In genomic region chr2:144329937-144330336, GRCm38 (mm10) we compare ENCODE assay signal across 11 mouse cellular contexts. TPM values are rescaled to one million over a fixed set of nuclear protein-coding genes. Genes with fewer than 3 reads are reported as not detected.
DNase-seq lines count a peak whose midpoint lies in the region; ATAC-seq lines count a peak whose summit lies in the region.
"Had no signal": no experiment of that assay in that cellular context is flagged by ENCODE, and none has a peak within 500 bp of the region (broad histone marks: within the 10 kb centered on the region; RNA-seq: fewer than 3 reads in every experiment).

No protein-coding gene starts in this region.

- no peak overlapping the region for H3K9ac ChIP-seq in liver, embryonic 11.5 days (ENCODE audit: low read depth, low read length)
- no peak overlapping the region for H3K9ac ChIP-seq in embryonic facial prominence, embryonic 13.5 days
- no peak overlapping the region for H3K9ac ChIP-seq in kidney, embryonic 16.5 days (replicated peaks; ENCODE audit: low read length)
- H3K9ac ChIP-seq in neural tube, embryonic 15.5 days (replicated peaks), result no peak overlapping the region

- whole genome bisulfite sequencing in liver, embryonic 11.5 days, result 7% methylated on average over 10 of the region's 10 CpGs
- 4% methylated on average over 10 of the region's 10 CpGs for WGBS in embryonic facial prominence, embryonic 13.5 days
- 2% methylated on average over 10 of the region's 10 CpGs for WGBS in kidney, embryonic 16.5 days
- WGBS in neural tube, embryonic 15.5 days, result 1% methylated on average over 10 of the region's 10 CpGs

- no peak overlapping the region for H3K27ac ChIP-seq in liver, embryonic 11.5 days (ENCODE audit: low read depth, low read length)
- no peak overlapping the region for H3K27ac ChIP-seq in embryonic facial prominence, embryonic 13.5 days
- H3K27ac ChIP-seq in kidney, embryonic 16.5 days (ENCODE audit: low read length), result no peak overlapping the region
- no peak overlapping the region for H3K27ac ChIP-seq in neural tube, embryonic 15.5 days (replicated peaks)

- peaks cover 11% of the 10 kb centered on the region; the same call in 1 of the 2 replicates for H3K4me1 ChIP-seq in liver, embryonic 11.5 days (replicated peaks; ENCODE audit: control insufficient read depth, insufficient read depth, low read length)
- peaks cover 41% of the 10 kb centered on the region for H3K4me1 ChIP-seq in embryonic facial prominence, embryonic 13.5 days
- peaks cover 39% of the 10 kb centered on the region for H3K4me1 ChIP-seq in kidney, embryonic 16.5 days (ENCODE audit: insufficient read depth, low read length)
- peaks cover 37% of the 10 kb centered on the region for H3K4me1 ChIP-seq in neural tube, embryonic 15.5 days

- no peaks in the 10 kb centered on the region for H3K36me3 ChIP-seq in liver, embryonic 11.5 days (ENCODE audit: control insufficient read depth, insufficient read depth, low read length)
- H3K36me3 ChIP-seq in embryonic facial prominence, embryonic 13.5 days, result no peaks in the 10 kb centered on the region
- H3K36me3 ChIP-seq in kidney, embryonic 16.5 days (ENCODE audit: insufficient read depth, low read length), result no peaks in the 10 kb centered on the region
- no peaks in the 10 kb centered on the region for H3K36me3 ChIP-seq in neural tube, embryonic 15.5 days

- no peak for ATAC-seq in liver, embryonic 11.5 days (replicated peaks; ENCODE audit: low FRiP score)
- ATAC-seq in embryonic facial prominence, embryonic 13.5 days (ENCODE audit: insufficient number of reproducible peaks, insufficient read depth, low FRiP score, low TSS enrichment, low read depth), result no peak
- ATAC-seq in kidney, embryonic 16.5 days (ENCODE audit: low FRiP score, low TSS enrichment), result no peak
- ATAC-seq in neural tube, embryonic 15.5 days (ENCODE audit: low FRiP score), result no peak
- ATAC-seq: activated CD4-positive, CD25-positive, alpha-beta regulatory T cell, adult 4 months had no signal

- no peaks in the 10 kb centered on the region for H3K9me3 ChIP-seq in liver, embryonic 11.5 days (ENCODE audit: control insufficient read depth, low read length)
- no peaks in the 10 kb centered on the region for H3K9me3 ChIP-seq in embryonic facial prominence, embryonic 13.5 days
- H3K9me3 ChIP-seq in kidney, embryonic 16.5 days (ENCODE audit: low read length), result no peaks in the 10 kb centered on the region
- H3K9me3 ChIP-seq in neural tube, embryonic 15.5 days (replicated peaks), result no peaks in the 10 kb centered on the region

- H3K27me3 ChIP-seq in liver, embryonic 11.5 days (replicated peaks; ENCODE audit: control insufficient read depth, insufficient read depth, low read length), result peaks cover 66% of the 10 kb centered on the region
- H3K27me3 ChIP-seq in embryonic facial prominence, embryonic 13.5 days, result peaks cover 78% of the 10 kb centered on the region
- H3K27me3 ChIP-seq in kidney, embryonic 16.5 days (ENCODE audit: insufficient read depth, low read length), result peaks cover 71% of the 10 kb centered on the region
- H3K27me3 ChIP-seq in neural tube, embryonic 15.5 days (replicated peaks), result peaks cover 72% of the 10 kb centered on the region

- DNase-seq in liver, embryonic 11.5 days (ENCODE audit: low spot score), result no peak
- DNase-seq in liver, result no peak
- no peak for DNase-seq in right cerebral cortex, adult 2 months (ENCODE audit: low spot score in 2 of 2)
- DNase-seq in gastrocnemius, adult 18-20 months (ENCODE audit: low spot score), result no peak
- DNase-seq: cerebellum, postnatal 14 days had no signal

- peak overlapping the region; percentile 53; the same call in 1 of the 2 replicates for H3K4me3 ChIP-seq in liver, embryonic 11.5 days (ENCODE audit: low read depth, low read length)
- H3K4me3 ChIP-seq in embryonic facial prominence, embryonic 13.5 days, result peak overlapping the region; percentile 60
- H3K4me3 ChIP-seq in kidney, embryonic 16.5 days (ENCODE audit: low read length), result peak overlapping the region; percentile 59
- H3K4me3 ChIP-seq in neural tube, embryonic 15.5 days (replicated peaks), result peak overlapping the region; percentile 51; the same call in 1 of the 2 replicates

- H3K4me2 ChIP-seq in liver, embryonic 11.5 days, result peak overlapping the region; percentile 63
- H3K4me2 ChIP-seq in embryonic facial prominence, embryonic 13.5 days, result peak overlapping the region; percentile 98
- peak overlapping the region; percentile 99 for H3K4me2 ChIP-seq in kidney, embryonic 16.5 days (replicated peaks; ENCODE audit: low read depth, low read length)
- H3K4me2 ChIP-seq in neural tube, embryonic 15.5 days, result peak overlapping the region; percentile 96

RNA-seq across cellular contexts. Expression of gene Ovol2, which starts 2.0 kb away (rescaled TPM):
- polyA plus RNA-seq in liver, embryonic 11.5 days (2014; fragmentation: Nextera tagmentation; extraction: Ambion mirVana), result 0.14 TPM in 1 of 2 replicates, not detected in the other
- polyA plus RNA-seq in embryonic facial prominence, embryonic 13.5 days (2015; fragmentation: Nextera tagmentation; extraction: Ambion mirVana), result 3.2 TPM in 2 replicates
- polyA plus RNA-seq in kidney, embryonic 16.5 days (2015; fragmentation: Nextera tagmentation; extraction: Ambion mirVana), result 1.1 and 1.2 TPM in 2 replicates
- 0.11 TPM in 1 of 2 replicates, not detected in the other for polyA plus RNA-seq in neural tube, embryonic 15.5 days (2015; fragmentation: Nextera tagmentation; extraction: Ambion mirVana)
- not detected for total RNA-seq in gastrocnemius, adult 18-20 months (2021)
- total RNA-seq: heart, postnatal 10 days had no signal
- polyA plus RNA-seq: activated CD4-positive, CD25-positive, alpha-beta regulatory T cell, adult 4 months; liver, adult 2 months had no signal

RNA-seq across cellular contexts. Expression of gene Kat14, which starts 38.8 kb away (rescaled TPM):
- polyA plus RNA-seq in liver, embryonic 11.5 days (2014; fragmentation: Nextera tagmentation; extraction: Ambion mirVana), result 33.5 and 34.8 TPM in 2 replicates
- 43.5 and 44.3 TPM in 2 replicates for polyA plus RNA-seq in embryonic facial prominence, embryonic 13.5 days (2015; fragmentation: Nextera tagmentation; extraction: Ambion mirVana)
- polyA plus RNA-seq in kidney, embryonic 16.5 days (2015; fragmentation: Nextera tagmentation; extraction: Ambion mirVana), result 52.5 and 57.0 TPM in 2 replicates
- 24.3 and 25.6 TPM in 2 replicates for polyA plus RNA-seq in neural tube, embryonic 15.5 days (2015; fragmentation: Nextera tagmentation; extraction: Ambion mirVana)
- total RNA-seq in gastrocnemius, adult 18-20 months (2021), result 10 to 100 TPM; 16.6 to 22.7 TPM

RNA-seq across cellular contexts. Expression of gene Pet117, which starts 38.9 kb away (rescaled TPM):
- 0.40 and 0.80 TPM in 2 replicates for polyA plus RNA-seq in liver, embryonic 11.5 days (2014; fragmentation: Nextera tagmentation; extraction: Ambion mirVana)
- 6.4 and 7.7 TPM in 2 replicates for polyA plus RNA-seq in embryonic facial prominence, embryonic 13.5 days (2015; fragmentation: Nextera tagmentation; extraction: Ambion mirVana)
- polyA plus RNA-seq in kidney, embryonic 16.5 days (2015; fragmentation: Nextera tagmentation; extraction: Ambion mirVana), result 0.56 TPM in 1 of 2 replicates, not detected in the other
- polyA plus RNA-seq in neural tube, embryonic 15.5 days (2015; fragmentation: Nextera tagmentation; extraction: Ambion mirVana), result 1.4 TPM in 1 of 2 replicates, not detected in the other
- total RNA-seq in gastrocnemius, adult 18-20 months (2021), result 1 to 10 TPM; 7.0 to 8.3 TPM
- total RNA-seq: liver, adult 2 months had no signal
- polyA plus RNA-seq: liver, adult 2 months had no signal

RNA-seq across cellular contexts. Expression of gene Snx5, which starts 59.2 kb away (rescaled TPM):
- 168 and 171 TPM in 2 replicates for polyA plus RNA-seq in liver, embryonic 11.5 days (2014; fragmentation: Nextera tagmentation; extraction: Ambion mirVana)
- 124 TPM in 2 replicates for polyA plus RNA-seq in embryonic facial prominence, embryonic 13.5 days (2015; fragmentation: Nextera tagmentation; extraction: Ambion mirVana)
- polyA plus RNA-seq in kidney, embryonic 16.5 days (2015; fragmentation: Nextera tagmentation; extraction: Ambion mirVana), result 118 and 122 TPM in 2 replicates
- 74.4 and 93.8 TPM in 2 replicates for polyA plus RNA-seq in neural tube, embryonic 15.5 days (2015; fragmentation: Nextera tagmentation; extraction: Ambion mirVana)
- 10 to 100 TPM; 55.8 to 58.1 TPM for total RNA-seq in gastrocnemius, adult 18-20 months (2021)

RNA-seq across cellular contexts. Expression of gene Mgme1, which starts 59.5 kb away (rescaled TPM):
- 26.0 and 26.6 TPM in 2 replicates for polyA plus RNA-seq in liver, embryonic 11.5 days (2014; fragmentation: Nextera tagmentation; extraction: Ambion mirVana)
- 17.5 and 19.2 TPM in 2 replicates for polyA plus RNA-seq in embryonic facial prominence, embryonic 13.5 days (2015; fragmentation: Nextera tagmentation; extraction: Ambion mirVana)
- 28.7 and 29.8 TPM in 2 replicates for polyA plus RNA-seq in kidney, embryonic 16.5 days (2015; fragmentation: Nextera tagmentation; extraction: Ambion mirVana)
- 13.3 and 15.5 TPM in 2 replicates for polyA plus RNA-seq in neural tube, embryonic 15.5 days (2015; fragmentation: Nextera tagmentation; extraction: Ambion mirVana)
- total RNA-seq in gastrocnemius, adult 18-20 months (2021), result 10 to 100 TPM; 10.9 to 11.0 TPM
